Mouse (Mus musculus): ENCODE results near the gene Gpr146.

- TF ChIP-seq CTCF (IDR thresholded peaks at IDR 0.05; ENCODE audit: low read depth, low read length) (no peak), POLR2A (IDR thresholded peaks at IDR 0.05; ENCODE audit: borderline replicate concordance, low read depth, low read length) (no peak)
These were observed 31.0 kb downstream of the Gpr146 start for GRCm38 (mm10) chr5:139408511-139408910.

Data from bone marrow macrophage, adult 2 months (primary cell).